Mouse (Mus musculus): ENCODE measurements around the gene Lrpprc. TPM values are rescaled to one million over a fixed set of nuclear protein-coding genes. Genes with fewer than 3 reads are reported as not detected.

Lrpprc gene
- polyA plus RNA-seq, 1 experiment from 2014 or later, result 58.4 TPM

GRCm38 (mm10) chr17:84677595-84677994, 113.0 kb downstream of the Lrpprc start:
- WGBS, result 90% methylated on average over 11 of the region's 11 CpGs
- peak; percentile 7 for DNase-seq (ENCODE audit: low spot score)

GRCm38 (mm10) chr17:84675951-84676366, 114.6 kb downstream of the Lrpprc start, which contains the start of gene Abcg8:
Gene Abcg8, plus strand, starts transcription at chr17:84676302.
- no peaks in the 10 kb centered on the region for H3K4me1 ChIP-seq (ENCODE audit: control insufficient read depth, insufficient read depth, low read length)
- H3K4me3 ChIP-seq (ENCODE audit: low read depth, low read length), result peak within 1 kb of the TSS; percentile 23
- no peaks in the 10 kb centered on the region for H3K9me3 ChIP-seq (ENCODE audit: control insufficient read depth, low read length)
- H3K4me2 ChIP-seq (ENCODE audit: low read depth), result peak within 1 kb of the TSS; percentile 63
- 2% methylated on average over 24 of the region's 24 CpGs for WGBS
- no peaks in the 10 kb centered on the region for H3K36me3 ChIP-seq (ENCODE audit: control insufficient read depth, insufficient read depth, low read length)
- ATAC-seq (ENCODE audit: insufficient read depth, low FRiP score, low TSS enrichment) (no peak), DNase-seq (ENCODE audit: low spot score) (peak; percentile 50)
- H3K9ac ChIP-seq (ENCODE audit: low read length), result peak within 1 kb of the TSS; percentile 48
- H3K27ac ChIP-seq (ENCODE audit: low read depth, low read length), result no peak within 1 kb of the TSS
- H3K27me3 ChIP-seq (ENCODE audit: control insufficient read depth, insufficient read depth, low read length), result 0 out of 2 replicates have a peak, but pooled peaks cover 2% of the 10 kb centered on the region

More at GRCm38 (mm10) chr17:84677595-84677994, 113.0 kb downstream of the Lrpprc start:
- Histone ChIP-seq H3K27me3 (ENCODE audit: control insufficient read depth, insufficient read depth, low read length) (0 out of 2 replicates have a peak, but pooled peaks cover 2% of the 10 kb centered on the region), H3K4me2 (ENCODE audit: low read depth) (no peak overlapping the region), H3K9me3 (ENCODE audit: control insufficient read depth, low read length) (no peaks in the 10 kb centered on the region), H3K36me3 (ENCODE audit: control insufficient read depth, insufficient read depth, low read length) (no peaks in the 10 kb centered on the region), H3K4me1 (ENCODE audit: control insufficient read depth, insufficient read depth, low read length) (no peaks in the 10 kb centered on the region), H3K4me3 (ENCODE audit: low read depth, low read length) (no peak overlapping the region), H3K27ac (ENCODE audit: low read depth, low read length) (no peak overlapping the region), H3K9ac (ENCODE audit: low read length) (no peak overlapping the region)
- ATAC-seq (ENCODE audit: insufficient read depth, low FRiP score, low TSS enrichment), result no peak

- Histone ChIP-seq H3K4me2 (ENCODE audit: low read depth) (no peak overlapping the region), H3K9me3 (ENCODE audit: control insufficient read depth, low read length) (no peaks in the 10 kb centered on the region), H3K4me3 (ENCODE audit: low read depth, low read length) (no peak overlapping the region), H3K36me3 (ENCODE audit: control insufficient read depth, insufficient read depth, low read length) (no peaks in the 10 kb centered on the region), H3K9ac (ENCODE audit: low read length) (no peak overlapping the region), H3K27me3 (ENCODE audit: control insufficient read depth, insufficient read depth, low read length) (0 out of 2 replicates have a peak, but pooled peaks cover 2% of the 10 kb centered on the region), H3K27ac (ENCODE audit: low read depth, low read length) (no peak overlapping the region), H3K4me1 (ENCODE audit: control insufficient read depth, insufficient read depth, low read length) (no peaks in the 10 kb centered on the region)
- DNase-seq (ENCODE audit: low spot score), result no peak
- no peak for ATAC-seq (ENCODE audit: insufficient read depth, low FRiP score, low TSS enrichment)
- WGBS, result 66% methylated on average over 4 of the region's 4 CpGs
Measured at GRCm38 (mm10) chr17:84675204-84675603, 115.4 kb downstream of the Lrpprc start.

GRCm38 (mm10) chr17:84674048-84674447, 116.5 kb downstream of the Lrpprc start:
- no peaks in the 10 kb centered on the region for H3K36me3 ChIP-seq (ENCODE audit: control insufficient read depth, insufficient read depth, low read length)
- no peak overlapping the region for H3K4me2 ChIP-seq (ENCODE audit: low read depth)
- ATAC-seq (ENCODE audit: insufficient read depth, low FRiP score, low TSS enrichment) (no peak), DNase-seq (ENCODE audit: low spot score) (peak; percentile 4)
- no peaks in the 10 kb centered on the region for H3K9me3 ChIP-seq (ENCODE audit: control insufficient read depth, low read length)
- 0 out of 2 replicates have a peak, but pooled peaks cover 2% of the 10 kb centered on the region for H3K27me3 ChIP-seq (ENCODE audit: control insufficient read depth, insufficient read depth, low read length)
- 52% methylated on average over 7 of the region's 7 CpGs for WGBS
- no peaks in the 10 kb centered on the region for H3K4me1 ChIP-seq (ENCODE audit: control insufficient read depth, insufficient read depth, low read length)
- H3K4me3 ChIP-seq (ENCODE audit: low read depth, low read length), result no peak overlapping the region
- no peak overlapping the region for H3K27ac ChIP-seq (ENCODE audit: low read depth, low read length)
- H3K9ac ChIP-seq (ENCODE audit: low read length), result no peak overlapping the region

GRCm38 (mm10) chr17:84672376-84673369, 117.9 kb downstream of the Lrpprc start:
- Histone ChIP-seq H3K4me2 (ENCODE audit: low read depth) (no peak overlapping the region), H3K4me1 (ENCODE audit: control insufficient read depth, insufficient read depth, low read length) (no peaks in the 10 kb centered on the region), H3K27ac (ENCODE audit: low read depth, low read length) (no peak overlapping the region), H3K27me3 (ENCODE audit: control insufficient read depth, insufficient read depth, low read length) (0 out of 2 replicates have a peak, but pooled peaks cover 2% of the 10 kb centered on the region), H3K9ac (ENCODE audit: low read length) (no peak overlapping the region), H3K36me3 (ENCODE audit: control insufficient read depth, insufficient read depth, low read length) (no peaks in the 10 kb centered on the region), H3K4me3 (ENCODE audit: low read depth, low read length) (no peak overlapping the region), H3K9me3 (ENCODE audit: control insufficient read depth, low read length) (no peaks in the 10 kb centered on the region)
- no peak for ATAC-seq (ENCODE audit: insufficient read depth, low FRiP score, low TSS enrichment)
- peak; percentile 4 for DNase-seq (ENCODE audit: low spot score)
- WGBS, result 82% methylated on average over 16 of the region's 16 CpGs

- H3K9ac ChIP-seq (ENCODE audit: low read length), result no peak overlapping the region
- no peaks in the 10 kb centered on the region for H3K36me3 ChIP-seq (ENCODE audit: control insufficient read depth, insufficient read depth, low read length)
- peak; percentile 5 for DNase-seq (ENCODE audit: low spot score)
- H3K4me3 ChIP-seq (ENCODE audit: low read depth, low read length), result no peak overlapping the region
- H3K27ac ChIP-seq (ENCODE audit: low read depth, low read length), result no peak overlapping the region
- H3K4me2 ChIP-seq (ENCODE audit: low read depth), result no peak overlapping the region
- 91% methylated on average over 3 of the region's 3 CpGs for WGBS
- H3K4me1 ChIP-seq (ENCODE audit: control insufficient read depth, insufficient read depth, low read length), result peaks cover 9% of the 10 kb centered on the region; the same call in 1 of the 2 replicates
- no peaks in the 10 kb centered on the region for H3K9me3 ChIP-seq (ENCODE audit: control insufficient read depth, low read length)
- H3K27me3 ChIP-seq (ENCODE audit: control insufficient read depth, insufficient read depth, low read length), result no peaks in the 10 kb centered on the region
- ATAC-seq (ENCODE audit: insufficient read depth, low FRiP score, low TSS enrichment), result no peak
Measured at GRCm38 (mm10) chr17:84667848-84668247, 122.7 kb downstream of the Lrpprc start.

GRCm38 (mm10) chr17:84665691-84666090, 124.9 kb downstream of the Lrpprc start:
- H3K4me1 ChIP-seq (ENCODE audit: control insufficient read depth, insufficient read depth, low read length), result peaks cover 9% of the 10 kb centered on the region; the same call in 1 of the 2 replicates
- H3K27me3 ChIP-seq (ENCODE audit: control insufficient read depth, insufficient read depth, low read length), result no peaks in the 10 kb centered on the region
- peak; percentile 19 for DNase-seq (ENCODE audit: low spot score)
- H3K36me3 ChIP-seq (ENCODE audit: control insufficient read depth, insufficient read depth, low read length), result no peaks in the 10 kb centered on the region
- no peak overlapping the region for H3K9ac ChIP-seq (ENCODE audit: low read length)
- no peak overlapping the region for H3K4me3 ChIP-seq (ENCODE audit: low read depth, low read length)
- H3K27ac ChIP-seq (ENCODE audit: low read depth, low read length), result no peak overlapping the region; the same call in 1 of the 2 replicates
- ATAC-seq (ENCODE audit: insufficient read depth, low FRiP score, low TSS enrichment), result no peak
- no peaks in the 10 kb centered on the region for H3K9me3 ChIP-seq (ENCODE audit: control insufficient read depth, low read length)
- whole genome bisulfite sequencing, result 25% methylated on average over 9 of the region's 9 CpGs
- no peak overlapping the region for H3K4me2 ChIP-seq (ENCODE audit: low read depth)

- Histone ChIP-seq H3K9me3 (ENCODE audit: control insufficient read depth, low read length) (no peaks in the 10 kb centered on the region), H3K4me1 (ENCODE audit: control insufficient read depth, insufficient read depth, low read length) (peaks cover 9% of the 10 kb centered on the region; the same call in 1 of the 2 replicates), H3K27ac (ENCODE audit: low read depth, low read length) (no peak overlapping the region), H3K9ac (ENCODE audit: low read length) (no peak overlapping the region), H3K27me3 (ENCODE audit: control insufficient read depth, insufficient read depth, low read length) (no peaks in the 10 kb centered on the region), H3K4me3 (ENCODE audit: low read depth, low read length) (no peak overlapping the region), H3K36me3 (ENCODE audit: control insufficient read depth, insufficient read depth, low read length) (no peaks in the 10 kb centered on the region), H3K4me2 (ENCODE audit: low read depth) (no peak overlapping the region)
- no peak for ATAC-seq (ENCODE audit: insufficient read depth, low FRiP score, low TSS enrichment)
- 29% methylated on average over 10 of the region's 10 CpGs for WGBS
- DNase-seq (ENCODE audit: low spot score), result peak; percentile 10
Measured at GRCm38 (mm10) chr17:84665053-84665452, 125.5 kb downstream of the Lrpprc start.
